Mouse (Mus musculus): ENCODE measurements around the gene 3110040N11Rik.
"Not testable (repeated sequence)": the region's sequence is repeated elsewhere in the genome, so short reads cannot be mapped to it uniquely, and the experiment has no call there.

Gene 3110040N11Rik

DNA sequence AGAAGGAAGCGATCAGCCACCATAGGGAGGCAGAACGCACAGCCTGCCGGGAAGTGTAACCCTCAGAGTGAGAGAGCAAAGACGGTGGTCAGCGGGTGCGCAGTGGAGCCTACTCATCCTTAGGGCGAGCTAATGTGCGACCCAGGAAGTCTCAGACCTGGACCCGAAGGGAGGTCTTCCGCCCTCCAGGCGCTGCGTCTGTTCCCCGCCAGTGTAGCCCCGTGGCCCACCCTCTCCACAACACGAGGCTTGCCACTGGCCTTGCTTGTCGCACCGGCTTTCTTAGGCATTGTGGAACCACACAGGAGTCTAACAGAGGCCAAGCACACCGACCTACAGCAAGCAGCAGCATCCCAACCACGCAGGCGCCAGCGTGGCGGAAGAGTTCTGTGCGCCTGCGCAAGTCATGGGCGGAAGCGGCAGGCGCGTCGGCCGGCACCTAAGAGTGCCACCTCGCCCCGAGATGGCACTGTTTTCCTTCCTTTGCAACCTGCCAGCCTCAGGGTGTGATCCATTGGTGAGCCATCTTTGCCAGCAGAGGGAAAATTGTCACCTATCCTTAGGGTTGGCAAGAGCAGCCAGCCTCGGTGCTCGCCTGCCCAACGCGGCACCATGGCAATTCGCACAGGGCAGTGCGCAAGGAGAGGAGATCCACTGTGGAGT is at the start of gene 3110040N11Rik:
Gene 3110040N11Rik (minus strand): TSS at position 384 of the 663 bp plus-strand sequence.
- DNase-seq (ENCODE audit: low spot score) = peak; percentile 95

DNA sequence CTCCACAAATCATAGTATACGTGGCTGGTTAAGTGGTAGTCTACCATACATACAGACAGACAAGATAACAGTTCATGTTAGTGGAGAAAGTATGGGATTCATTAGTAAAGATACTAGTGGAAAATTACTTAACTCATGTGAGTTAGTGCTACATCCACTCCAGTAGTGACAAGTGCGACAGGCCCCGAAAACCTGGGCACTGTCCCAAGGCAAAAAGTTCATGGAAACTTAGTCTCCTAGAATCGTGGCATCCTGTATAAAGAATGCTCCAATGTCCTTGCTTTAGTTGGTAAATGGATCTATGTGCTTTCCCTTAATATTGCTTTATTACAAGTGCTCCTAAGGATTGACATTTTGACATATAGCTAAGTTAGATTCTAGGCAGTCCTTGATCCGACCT is 48.5 kb upstream of the 3110040N11Rik start:
- not testable (repeated sequence) for DNase-seq (ENCODE audit: low spot score)

DNA sequence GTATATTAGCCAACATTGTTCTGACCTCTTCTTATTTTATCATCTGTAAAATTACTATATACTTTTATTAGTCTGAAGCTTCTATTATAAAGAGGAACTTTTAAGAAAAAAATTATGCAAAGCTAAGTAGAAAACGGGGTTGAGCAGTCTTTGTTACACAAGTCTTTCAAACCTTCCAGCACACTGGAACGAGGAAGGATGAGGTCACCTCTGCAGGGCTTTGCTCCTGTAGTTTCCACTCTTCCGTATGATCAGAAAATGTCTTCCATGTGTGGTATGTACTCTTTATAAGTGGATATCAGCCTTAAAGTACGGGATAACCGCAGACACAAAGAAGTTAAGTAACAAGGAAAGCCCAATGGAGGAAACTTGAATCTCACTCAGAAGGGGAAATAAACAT is 46.2 kb upstream of the 3110040N11Rik start:
- DNase-seq (ENCODE audit: low spot score) = no peak

DNA sequence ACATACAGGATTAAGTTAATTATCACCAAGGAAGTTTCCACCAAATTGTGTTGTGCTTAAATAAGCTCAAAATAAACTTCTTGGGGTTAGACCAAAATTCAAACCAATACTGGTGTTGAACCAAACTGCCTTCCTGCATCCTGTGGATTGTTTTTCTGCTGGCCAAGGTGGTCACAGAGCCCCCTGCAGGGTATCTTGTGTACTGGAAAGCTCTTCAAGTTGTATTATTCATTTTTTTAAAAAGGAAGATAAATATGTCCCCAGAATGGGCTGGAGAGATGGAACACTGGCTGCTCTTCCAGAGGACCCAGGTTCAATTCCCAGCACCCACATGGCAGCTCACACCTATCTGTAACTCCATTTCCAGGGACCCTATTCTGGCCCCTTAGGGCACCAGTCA is 45.6 kb upstream of the 3110040N11Rik start:
- DNase-seq (ENCODE audit: low spot score) = no peak

DNA sequence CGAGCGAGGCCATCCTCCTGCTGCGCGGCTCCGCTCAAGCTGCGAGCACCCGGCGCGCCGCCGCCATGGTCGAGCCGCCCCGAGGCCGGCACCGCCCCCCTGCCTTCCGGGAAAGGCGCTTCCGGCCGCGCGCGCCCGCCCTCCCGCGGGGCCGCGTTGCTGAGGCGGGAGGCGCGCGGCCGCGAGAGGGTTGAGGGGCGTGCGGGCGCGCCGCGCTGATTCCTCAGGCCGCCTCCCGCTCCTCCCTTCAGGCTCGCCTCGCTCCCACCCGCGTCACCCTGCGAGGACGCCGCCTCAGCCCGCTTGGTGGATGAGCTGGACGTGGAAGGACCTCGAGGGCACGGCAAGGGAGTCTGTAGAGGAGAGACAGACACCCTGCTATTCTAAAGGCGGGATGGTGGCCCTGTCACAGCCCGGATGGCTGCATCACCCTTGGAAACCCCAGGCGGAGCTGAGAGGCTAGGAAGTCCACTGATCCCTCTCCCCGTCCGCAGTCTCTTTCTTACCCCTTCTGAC is 40.2 kb upstream of the 3110040N11Rik start, which contains the start of gene Btbd1:
Gene Btbd1 (minus strand): TSS at position 53 of the 516 bp plus-strand sequence.
- DNase-seq (ENCODE audit: low spot score) = peak; percentile 93

DNA sequence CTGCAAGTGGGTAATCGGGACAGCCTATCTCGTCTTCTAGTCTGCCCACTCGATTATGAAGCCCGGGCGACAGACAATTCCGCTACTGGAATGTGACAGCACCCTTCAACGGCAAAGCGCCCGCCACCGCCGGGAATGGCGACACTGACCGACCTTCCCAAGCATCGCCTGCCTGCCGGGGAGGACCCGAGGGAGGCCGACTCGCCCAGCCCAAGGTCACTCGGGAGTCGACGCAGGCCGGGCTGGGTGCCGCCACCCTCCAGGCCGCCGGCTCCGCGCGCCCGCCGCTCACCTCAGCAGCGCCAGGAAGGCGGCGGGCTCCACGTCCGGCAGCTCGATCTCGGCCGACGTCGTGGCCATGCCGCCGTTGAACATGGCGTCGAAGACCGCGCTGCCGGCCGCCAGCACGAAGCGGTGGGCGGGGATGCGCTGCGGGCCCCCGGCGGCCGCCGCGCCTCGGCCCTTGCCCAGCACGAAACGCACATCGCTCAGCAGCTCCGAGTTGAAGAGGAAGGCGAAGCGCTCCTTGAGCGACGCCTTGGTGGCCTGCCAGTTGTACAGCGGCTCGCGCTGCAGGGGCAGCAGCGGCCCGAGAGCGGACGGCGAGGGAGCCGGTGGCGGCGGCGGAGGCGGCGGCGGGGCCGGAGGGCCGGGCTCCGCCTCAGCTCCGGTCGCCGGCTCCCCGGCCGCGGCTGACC is 39.6 kb upstream of the 3110040N11Rik start:
- DNase-seq (ENCODE audit: low spot score) = peak; percentile 52

DNA sequence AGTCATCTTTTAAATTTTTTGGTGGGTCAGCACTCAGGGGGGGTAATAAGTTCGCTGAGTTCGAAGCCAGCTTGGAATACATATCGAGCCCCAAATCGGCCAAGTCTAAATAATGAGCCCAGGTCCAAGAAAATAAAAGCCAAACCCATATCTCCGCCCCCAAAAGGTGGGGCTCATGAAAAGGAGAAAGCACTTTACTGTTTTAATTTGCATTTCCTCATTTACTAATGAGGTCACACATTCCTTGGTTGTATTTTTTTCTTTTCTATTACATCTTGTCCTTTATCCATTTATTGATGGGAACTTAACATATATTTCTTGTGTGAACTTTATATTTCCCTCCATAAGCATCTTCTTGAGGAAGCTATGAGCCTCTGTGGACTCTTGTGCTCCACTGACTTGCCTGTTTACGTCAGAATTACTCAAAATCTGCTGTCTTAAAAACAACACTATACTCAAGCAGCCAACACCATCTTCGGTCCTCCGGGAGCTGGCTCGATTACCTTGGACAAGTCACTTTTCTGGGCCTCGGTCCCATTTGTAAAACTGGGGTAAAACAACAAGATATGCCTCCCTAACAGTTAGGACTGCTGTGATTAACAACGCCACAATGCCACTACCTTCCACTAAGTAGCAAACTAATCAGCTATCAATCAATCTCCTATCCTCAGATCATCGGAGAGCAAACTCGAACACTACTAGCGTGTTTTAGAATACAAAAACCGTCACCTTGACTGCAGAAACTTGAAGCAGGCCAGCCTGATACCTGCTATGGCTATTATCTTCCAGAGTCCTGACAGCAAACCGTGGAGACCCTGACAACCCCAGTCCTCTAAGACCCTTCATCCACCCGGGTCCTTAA is 38.8 kb upstream of the 3110040N11Rik start:
- DNase-seq (ENCODE audit: low spot score) = no peak

DNA sequence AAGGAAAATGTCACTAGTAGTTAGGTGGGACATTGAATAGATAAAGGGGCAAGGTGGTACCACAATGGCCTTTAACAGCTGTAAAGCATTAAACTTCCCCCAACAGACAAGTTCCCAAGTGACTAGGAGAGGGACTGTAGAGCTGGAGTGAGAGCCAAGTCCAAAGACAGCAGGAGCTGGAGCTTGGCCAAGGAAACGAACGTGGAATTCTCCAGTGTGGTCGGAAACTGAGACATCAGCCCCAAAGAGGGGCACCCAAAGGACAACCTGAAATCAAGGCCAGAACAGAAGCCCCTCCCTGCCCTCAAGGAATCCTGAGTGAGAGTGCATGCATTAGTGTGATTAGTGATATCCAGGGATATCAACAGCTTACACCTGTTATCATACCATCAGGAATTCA is 36.1 kb upstream of the 3110040N11Rik start:
- DNase-seq (ENCODE audit: low spot score) = no peak

DNA sequence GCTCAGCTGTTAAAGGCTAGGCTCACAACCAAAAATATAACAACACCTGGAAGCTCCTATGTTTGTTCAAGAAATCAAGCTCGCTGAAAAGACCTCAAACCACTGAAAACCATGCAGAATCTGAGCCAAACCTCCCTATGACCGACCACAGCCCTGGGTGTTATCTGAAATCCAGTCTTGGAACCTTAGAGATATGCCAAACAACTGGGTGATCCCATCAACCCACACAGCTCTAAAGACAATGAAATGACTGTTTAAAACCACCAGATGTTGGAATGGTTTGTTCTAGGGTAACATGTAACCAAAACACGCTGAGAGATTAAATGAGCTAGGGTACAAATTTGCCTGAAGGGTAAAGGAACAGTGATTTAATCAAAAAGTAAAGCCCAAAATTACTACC is 35.6 kb upstream of the 3110040N11Rik start:
- no peak for DNase-seq (ENCODE audit: low spot score)

DNA sequence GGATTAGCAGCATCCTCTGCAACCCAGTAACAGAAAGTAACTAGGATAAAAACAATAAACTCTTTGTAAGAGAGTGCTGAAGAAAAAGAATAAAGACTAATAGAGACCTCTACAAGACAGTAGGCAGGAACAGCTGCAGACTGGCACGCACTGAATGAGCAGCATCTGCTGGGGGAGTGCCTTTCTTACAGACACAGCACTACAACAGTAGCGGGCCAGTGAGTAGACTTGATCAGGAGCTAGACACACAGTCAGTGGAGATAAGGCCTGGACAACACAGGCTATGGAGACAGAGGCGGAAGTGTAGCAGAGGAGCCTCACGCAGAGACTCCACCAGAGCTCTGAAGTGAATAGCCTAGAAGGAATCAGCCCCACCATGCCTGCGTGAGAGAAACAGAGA is 16.8 kb upstream of the 3110040N11Rik start:
- DNase-seq (ENCODE audit: low spot score) = no peak

DNA sequence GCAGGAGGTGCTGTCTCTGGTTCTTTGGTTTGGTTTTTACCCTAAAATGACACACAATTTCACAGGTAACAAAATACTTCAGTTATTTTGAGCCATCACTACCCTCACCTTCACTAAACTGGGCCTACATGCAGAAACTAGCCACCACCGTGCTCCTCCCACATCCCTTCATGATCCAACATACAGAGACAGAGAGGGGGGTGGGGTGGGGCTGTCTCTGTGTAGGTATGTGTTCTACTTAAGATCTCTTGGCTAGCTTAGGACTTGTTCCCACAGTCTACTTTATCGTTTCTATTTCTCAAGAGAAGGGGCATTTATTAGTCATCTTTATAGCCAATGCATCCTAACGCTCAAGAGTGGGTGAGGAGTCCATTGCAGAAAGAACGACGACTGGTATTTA is 742 bp downstream of the 3110040N11Rik start:
- peak; percentile 13 for DNase-seq (ENCODE audit: low spot score)

DNA sequence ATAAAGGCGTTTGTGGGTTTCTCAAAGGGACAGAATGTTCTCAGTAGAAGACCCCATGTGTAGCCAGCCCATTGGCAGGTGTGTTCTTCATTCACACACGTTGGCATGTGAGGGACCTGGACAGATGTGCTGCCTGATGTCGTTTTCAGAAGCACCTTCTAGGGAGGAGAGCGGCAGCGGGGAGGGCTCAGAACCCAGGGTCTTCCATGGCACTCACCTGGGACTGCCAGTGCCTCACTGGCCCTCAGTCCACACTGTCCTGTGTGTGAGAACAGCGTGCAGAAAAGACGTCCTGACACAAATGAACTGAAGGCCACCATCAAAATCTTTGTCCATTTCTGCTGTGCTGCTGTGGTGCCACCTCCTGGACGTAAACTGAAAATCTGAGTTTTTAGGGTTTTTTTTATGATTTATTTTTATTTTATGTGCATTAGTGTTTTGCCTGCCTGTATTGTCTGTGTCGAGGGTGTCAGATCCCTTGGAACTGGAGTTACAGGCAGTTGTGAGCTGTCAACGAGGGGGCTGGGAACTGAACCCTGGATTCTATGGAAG is 11.5 kb downstream of the 3110040N11Rik start:
- no peak for DNase-seq (ENCODE audit: low spot score)

DNA sequence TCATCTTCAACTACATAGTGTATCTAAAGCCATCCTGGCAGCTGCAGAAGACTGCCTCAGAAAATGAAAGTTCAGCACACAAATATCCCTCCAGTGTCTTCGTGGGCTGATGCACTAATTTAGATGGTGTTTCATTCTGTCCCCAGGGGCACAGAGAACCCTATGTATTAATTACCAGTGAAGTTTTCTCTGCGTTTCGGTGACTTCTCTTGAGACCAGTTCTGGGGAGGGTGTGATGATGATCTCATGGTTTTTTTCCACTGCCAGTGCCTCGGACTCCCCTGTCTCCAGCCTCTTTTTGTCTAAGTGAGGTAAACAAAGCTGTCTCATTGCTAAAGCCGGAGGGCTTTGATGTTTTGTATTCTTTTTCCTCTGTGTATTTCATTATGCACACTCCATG is 14.0 kb downstream of the 3110040N11Rik start:
- no peak for DNase-seq (ENCODE audit: low spot score)

DNA sequence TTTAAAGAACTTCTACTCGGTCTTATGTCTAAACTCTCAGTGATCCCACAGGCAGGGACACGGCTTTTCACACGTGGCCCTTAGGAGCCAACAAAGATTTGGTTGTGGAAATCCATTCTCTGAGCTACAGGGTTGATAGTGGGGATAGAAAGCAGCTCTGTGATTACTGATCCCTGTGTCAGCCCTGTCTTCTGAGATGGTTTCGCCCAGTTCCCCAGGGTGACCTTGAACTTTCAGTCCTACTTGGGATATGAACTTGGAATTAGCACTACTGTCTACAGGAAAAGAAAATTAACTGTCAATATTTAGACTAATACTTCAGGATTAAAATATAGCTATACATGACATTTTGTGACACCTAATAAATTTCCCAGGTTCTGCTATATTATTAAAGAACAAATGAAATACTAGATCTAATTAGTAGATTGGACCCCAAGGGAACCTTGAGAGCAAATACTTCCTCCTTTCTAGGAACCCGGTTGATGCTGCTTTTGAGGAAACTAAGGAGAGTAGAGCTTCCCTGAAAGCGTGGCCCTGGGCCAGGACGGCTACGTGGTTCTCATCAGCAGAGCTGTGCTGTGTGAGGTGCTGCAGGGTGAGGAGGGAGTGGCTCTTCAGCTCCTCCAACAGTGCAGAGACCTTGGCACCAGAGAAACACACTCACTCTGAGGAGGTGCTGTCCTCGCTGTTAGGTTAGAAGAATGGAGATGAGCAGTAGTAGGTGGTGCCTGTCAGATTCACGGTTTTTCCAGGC is 16.3 kb downstream of the 3110040N11Rik start:
- no peak for DNase-seq (ENCODE audit: low spot score)

DNA sequence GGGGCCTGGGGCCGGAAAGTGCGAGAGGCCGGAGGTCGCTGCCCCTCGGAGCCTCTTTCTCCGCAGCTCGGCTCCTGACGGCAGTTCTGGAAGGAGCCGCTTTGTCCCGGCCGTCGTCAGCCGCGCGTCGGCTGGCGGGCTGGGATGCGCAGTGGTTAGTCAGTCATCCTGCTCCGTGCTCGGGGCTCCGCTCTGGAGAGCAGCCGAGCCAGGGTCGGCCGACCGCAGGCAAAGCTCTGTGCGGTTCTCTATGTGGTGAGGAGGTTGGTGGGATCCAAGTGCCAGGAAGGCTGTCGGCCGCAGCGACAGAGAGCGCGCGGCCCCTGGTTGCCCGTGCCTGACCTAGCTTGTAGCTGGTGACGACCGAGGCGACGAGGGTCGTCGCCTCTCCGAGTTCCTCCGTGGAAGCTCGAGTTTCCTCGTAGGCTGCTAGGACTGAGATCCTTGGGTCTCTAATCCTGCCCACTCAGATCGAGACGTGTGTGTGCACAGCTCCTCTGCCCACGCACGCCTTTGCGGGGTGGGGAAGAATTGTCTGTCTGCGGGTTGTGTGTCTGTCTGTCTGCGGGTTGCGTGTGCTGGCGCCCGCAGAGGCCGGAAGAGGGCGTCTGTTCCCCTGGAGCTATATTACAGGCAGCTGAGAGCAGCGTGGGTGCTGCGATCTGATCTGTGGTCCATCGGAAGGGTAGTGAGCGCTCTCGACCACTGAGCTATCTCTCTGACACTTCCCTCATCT is 26.0 kb downstream of the 3110040N11Rik start:
- peak; percentile 70 for DNase-seq (ENCODE audit: low spot score)

DNA sequence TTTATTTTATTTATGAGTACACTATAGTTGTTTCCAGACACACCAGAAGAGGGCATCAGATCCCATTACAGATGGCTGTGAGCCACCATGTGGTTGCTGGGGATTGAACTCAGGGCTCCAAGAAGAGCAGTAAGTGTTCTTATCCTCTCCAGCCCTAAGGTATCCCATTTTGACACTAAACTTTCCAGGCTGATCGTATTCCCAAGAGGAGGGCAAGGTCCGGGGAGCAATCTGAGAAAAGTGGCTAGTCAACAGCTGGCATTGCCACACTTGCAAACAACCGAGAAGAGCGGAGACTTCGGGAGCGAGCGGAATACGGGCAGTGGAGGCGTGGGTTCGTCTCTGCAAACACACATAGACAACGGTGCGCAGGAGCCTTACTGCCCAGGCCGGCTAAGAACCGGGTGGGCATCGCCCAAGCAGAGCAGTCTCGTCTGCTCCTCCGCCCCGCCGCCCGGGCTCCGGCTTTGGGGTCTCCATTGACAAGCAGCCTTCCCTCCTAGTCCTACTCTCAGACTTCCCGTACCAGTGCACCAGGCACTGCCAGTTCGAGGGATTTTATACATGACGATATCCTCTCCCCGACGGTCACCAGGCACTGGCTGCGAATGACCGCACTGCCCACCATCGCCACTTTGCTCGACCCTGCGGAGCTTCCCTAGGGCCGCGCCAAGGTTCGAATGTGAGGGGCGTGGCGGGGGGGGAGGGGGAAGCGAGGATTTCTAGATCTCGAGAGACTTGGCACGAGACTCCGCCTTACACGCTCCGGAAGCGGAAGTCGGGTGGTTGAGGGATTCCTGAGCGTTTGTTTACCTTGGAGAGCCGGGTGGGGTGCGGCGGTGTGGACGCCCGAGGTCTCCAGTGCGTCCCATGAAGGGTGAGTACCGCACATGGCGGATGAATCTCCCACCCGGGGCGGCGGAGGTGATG is 26.8 kb downstream of the 3110040N11Rik start, which contains the start of gene Ramac:
Gene Ramac (plus strand): TSS at position 746 of the 930 bp plus-strand sequence.
- DNase-seq (ENCODE audit: low spot score) = peak; percentile 95

DNA sequence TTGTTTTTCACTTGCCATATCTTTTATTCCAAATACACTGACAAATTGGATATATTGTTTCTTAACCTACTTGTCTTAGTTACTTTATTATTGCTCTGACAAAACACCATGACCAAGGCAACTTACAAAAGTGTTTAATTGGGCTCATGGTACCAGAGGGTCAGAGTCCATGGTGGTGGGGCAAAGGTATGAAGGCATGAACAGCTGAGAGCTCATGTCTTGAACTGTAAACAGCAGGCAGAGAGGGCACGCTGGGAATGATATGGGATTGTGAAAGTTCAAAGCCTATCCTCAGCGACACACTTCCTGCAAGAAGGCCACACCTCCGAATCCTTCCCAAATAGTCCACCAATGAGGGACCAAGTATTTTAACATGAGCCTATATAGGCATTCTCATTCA is 41.3 kb downstream of the 3110040N11Rik start:
- DNase-seq (ENCODE audit: low spot score) = no peak

DNA sequence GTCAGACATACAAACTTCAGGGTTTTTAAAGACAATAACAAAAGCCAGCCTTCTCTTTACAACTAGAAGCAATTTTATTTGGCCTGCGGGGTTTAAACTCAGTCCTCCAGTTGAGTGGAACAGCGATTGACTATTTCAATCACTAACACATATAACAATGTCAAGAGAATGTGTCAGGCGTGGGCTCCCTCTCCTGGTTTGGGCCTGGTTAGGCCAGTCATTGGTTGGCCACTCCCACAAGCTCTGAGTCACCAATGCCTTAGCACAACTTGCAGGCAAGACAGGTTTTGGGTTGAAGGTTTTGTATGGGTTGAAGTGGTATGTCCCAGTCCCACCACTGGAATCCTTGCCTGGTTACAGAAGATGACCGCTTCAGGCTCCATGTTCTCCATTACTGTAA is 45.1 kb downstream of the 3110040N11Rik start:
- peak; percentile 55 for DNase-seq (ENCODE audit: low spot score)

DNA sequence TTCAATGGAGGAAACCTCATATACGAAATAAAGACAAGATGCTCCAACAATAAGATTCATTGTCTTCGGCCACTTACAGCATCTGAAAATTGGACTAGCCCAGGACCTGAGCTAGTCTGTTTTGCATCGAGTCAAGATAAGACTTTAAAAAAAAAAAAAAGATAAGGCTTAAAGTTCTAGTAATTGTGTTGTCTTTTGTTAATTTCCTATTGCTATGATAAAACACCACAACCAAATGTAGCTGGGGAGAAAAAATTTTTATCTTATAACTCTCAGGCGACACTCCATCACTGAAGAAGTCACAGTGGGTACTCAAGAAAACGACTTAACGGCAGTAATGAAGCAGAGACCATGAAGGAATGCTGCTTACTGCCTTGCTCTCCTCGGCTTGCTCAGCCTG is 49.3 kb downstream of the 3110040N11Rik start:
- DNase-seq (ENCODE audit: low spot score) = no peak

Data from embryo, embryonic 10 days (tissue).